Mouse (Mus musculus) erythroblast, embryonic 14.5 days (primary cell): ENCODE data around the gene Sgms1. TPM values are rescaled to one million over a fixed set of nuclear protein-coding genes. Genes with fewer than 3 reads are reported as not detected.

Experiments used
- H3K27me3 ChIP-seq: 2 replicates; pipeline ENCODE4 v1.6.1; 2012; ENCODE audit warnings: inconsistent platforms; ENCODE audit not compliant: control insufficient read depth
- H3K36me3 ChIP-seq: 2 replicates; pipeline ENCODE4 v1.6.1; 2012; ENCODE audit warnings: mild to moderate bottlenecking, inconsistent platforms; ENCODE audit not compliant: control insufficient read depth
- H3K4me1 ChIP-seq: 2 replicates; pipeline ENCODE4 v1.6.1; 2012; ENCODE audit warnings: inconsistent platforms; ENCODE audit not compliant: control insufficient read depth
- H3K4me3 ChIP-seq: replicated peaks from 2 replicates; pipeline ENCODE3; 2012; ENCODE audit warnings: moderate library complexity, mild to moderate bottlenecking, inconsistent platforms
- H3K9me3 ChIP-seq: 2 replicates; pipeline ENCODE4 v1.6.1; 2012; ENCODE audit warnings: low read length, inconsistent platforms, mixed read lengths; ENCODE audit not compliant: control insufficient read depth
- GATA1 ChIP-seq: IDR thresholded peaks from 2 replicates; pipeline ENCODE4 v1.6.1; 2012; ENCODE audit warnings: low read length, inconsistent platforms, mixed read lengths
- TAL1 ChIP-seq: IDR thresholded peaks from 3 replicates; pipeline ENCODE4 v1.6.1; 2012; ENCODE audit warnings: low read length, inconsistent platforms, mixed read lengths
- polyA plus RNA-seq: library from polyadenylated mRNA; stranded (reverse); fragments of >175 nt; gene quantifications from 2 replicates; pipeline ENCODE4 v1.2.3, GENCODE M21; 2012

The Sgms1 gene
- polyA plus RNA-seq, 1 experiment, result 0.28 TPM

DNA sequence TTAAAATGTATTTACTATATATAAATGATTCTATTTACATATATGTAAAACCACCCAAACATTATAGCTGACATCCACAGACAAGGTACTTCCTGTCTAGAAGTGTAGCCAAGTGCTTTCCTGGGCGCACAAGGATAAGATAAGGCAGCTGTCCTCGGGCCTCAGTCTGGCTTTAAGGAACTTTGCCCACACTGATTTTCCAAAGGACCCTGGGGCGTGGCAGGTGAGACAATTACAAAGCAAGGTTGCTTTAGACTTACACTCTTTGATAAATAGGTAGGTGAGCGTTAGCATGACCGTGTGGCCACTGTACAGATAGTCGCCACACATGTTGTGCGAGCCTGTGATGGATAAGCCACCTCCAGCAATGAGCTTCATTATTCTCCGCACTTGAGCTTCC lies 260.2 kb downstream of the Sgms1 start:
- Histone ChIP-seq H3K4me3 (no peak overlapping the region), H3K27me3 (no peaks in the 10 kb centered on the region), H3K4me1 (no peaks in the 10 kb centered on the region), H3K36me3 (peaks cover 94% of the 10 kb centered on the region), H3K9me3 (no peaks in the 10 kb centered on the region)
- TF ChIP-seq TAL1 (no peak), GATA1 (no peak)

GRCm38 (mm10) chr19:32127180-32127850 lies 262.2 kb downstream of the Sgms1 start:
- Histone ChIP-seq H3K9me3 (no peaks in the 10 kb centered on the region), H3K4me3 (no peak overlapping the region), H3K36me3 (peaks cover 91% of the 10 kb centered on the region), H3K27me3 (no peaks in the 10 kb centered on the region), H3K4me1 (no peaks in the 10 kb centered on the region)
- TF ChIP-seq GATA1 (no peak), TAL1 (no peak)

DNA sequence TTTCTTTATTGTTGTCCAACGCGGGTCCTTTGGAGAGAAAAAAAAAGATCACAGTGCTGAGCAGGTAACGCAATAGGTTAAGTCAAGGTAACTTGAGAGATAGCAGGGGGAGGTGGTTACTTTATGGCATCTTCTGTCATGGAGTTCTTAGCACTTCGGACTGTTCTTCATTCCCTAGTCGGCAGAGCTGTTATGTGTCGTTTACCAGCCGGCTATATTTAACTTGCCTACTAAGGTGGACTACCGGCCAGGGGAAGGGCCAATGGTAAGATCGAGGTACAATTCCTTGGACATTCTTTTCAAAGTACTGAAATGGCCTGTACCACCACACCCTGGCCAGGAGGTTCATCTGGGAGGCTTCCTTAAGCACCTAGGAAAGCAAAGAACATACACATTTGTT lies 265.4 kb downstream of the Sgms1 start:
- H3K4me3 ChIP-seq, result no peak overlapping the region
- no peaks in the 10 kb centered on the region for H3K4me1 ChIP-seq
- peaks cover 76% of the 10 kb centered on the region for H3K36me3 ChIP-seq
- no peak for TF ChIP-seq TAL1
- TF ChIP-seq GATA1, result no peak
- no peaks in the 10 kb centered on the region for H3K9me3 ChIP-seq
- H3K27me3 ChIP-seq, result no peaks in the 10 kb centered on the region

- TF ChIP-seq TAL1 (no peak), GATA1 (no peak)
- Histone ChIP-seq H3K36me3 (peaks cover 67% of the 10 kb centered on the region), H3K9me3 (no peaks in the 10 kb centered on the region), H3K27me3 (no peaks in the 10 kb centered on the region), H3K4me1 (no peaks in the 10 kb centered on the region), H3K4me3 (no peak overlapping the region)
Measured at GRCm38 (mm10) chr19:32123196-32123595, 266.3 kb downstream of the Sgms1 start.

- Histone ChIP-seq H3K27me3 (no peaks in the 10 kb centered on the region), H3K4me1 (no peaks in the 10 kb centered on the region), H3K9me3 (no peaks in the 10 kb centered on the region), H3K36me3 (peaks cover 44% of the 10 kb centered on the region), H3K4me3 (no peak overlapping the region)
- no peak for TF ChIP-seq GATA1
- no peak for TF ChIP-seq TAL1
Measured at GRCm38 (mm10) chr19:32120798-32121197, 268.7 kb downstream of the Sgms1 start.

DNA sequence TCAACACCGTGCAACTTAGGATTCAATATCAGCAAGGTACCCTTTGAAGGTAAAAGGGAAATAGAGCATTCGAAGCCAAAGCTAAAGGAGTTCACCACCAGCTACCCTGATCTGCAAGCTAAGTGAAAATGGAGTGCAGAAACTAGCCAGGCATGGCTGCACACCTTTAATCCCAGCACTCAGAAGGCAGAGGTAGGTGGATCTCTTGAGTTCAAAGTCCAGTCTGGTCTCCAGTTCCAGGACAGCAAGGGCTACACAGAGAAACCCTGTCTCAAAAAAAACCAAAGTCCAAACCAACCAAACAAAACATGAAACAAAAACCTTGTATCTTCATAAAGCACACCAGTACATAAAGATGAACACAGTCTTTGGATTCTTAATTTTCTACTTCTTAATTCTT lies 269.8 kb downstream of the Sgms1 start:
- TF ChIP-seq TAL1 (no peak), GATA1 (no peak)
- H3K4me1 ChIP-seq, result no peaks in the 10 kb centered on the region
- H3K4me3 ChIP-seq, result no peak overlapping the region
- H3K27me3 ChIP-seq, result no peaks in the 10 kb centered on the region
- H3K9me3 ChIP-seq, result no peaks in the 10 kb centered on the region
- H3K36me3 ChIP-seq, result peaks cover 32% of the 10 kb centered on the region

DNA sequence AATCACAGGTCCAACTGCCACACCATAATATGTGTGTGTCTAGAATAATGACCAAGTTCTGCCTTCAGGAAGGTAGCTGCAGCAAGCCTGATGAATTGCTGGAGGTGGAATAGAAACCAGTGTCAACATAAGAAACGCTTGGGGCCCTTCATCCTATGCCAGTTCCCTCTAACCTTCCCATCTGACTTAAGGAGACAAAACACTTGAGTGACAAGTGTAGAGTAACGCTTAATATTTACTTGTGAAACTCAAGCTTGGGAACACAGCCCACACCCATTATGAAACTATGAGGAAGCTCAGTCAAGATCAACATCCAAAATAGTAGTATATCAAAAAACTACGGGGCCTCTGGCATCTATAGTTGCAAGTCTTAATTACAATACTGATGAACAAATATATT lies 271.0 kb downstream of the Sgms1 start:
- Histone ChIP-seq H3K27me3 (no peaks in the 10 kb centered on the region), H3K36me3 (peaks cover 21% of the 10 kb centered on the region), H3K4me3 (no peak overlapping the region), H3K4me1 (no peaks in the 10 kb centered on the region), H3K9me3 (no peaks in the 10 kb centered on the region)
- no peak for TF ChIP-seq GATA1
- no peak for TF ChIP-seq TAL1

DNA sequence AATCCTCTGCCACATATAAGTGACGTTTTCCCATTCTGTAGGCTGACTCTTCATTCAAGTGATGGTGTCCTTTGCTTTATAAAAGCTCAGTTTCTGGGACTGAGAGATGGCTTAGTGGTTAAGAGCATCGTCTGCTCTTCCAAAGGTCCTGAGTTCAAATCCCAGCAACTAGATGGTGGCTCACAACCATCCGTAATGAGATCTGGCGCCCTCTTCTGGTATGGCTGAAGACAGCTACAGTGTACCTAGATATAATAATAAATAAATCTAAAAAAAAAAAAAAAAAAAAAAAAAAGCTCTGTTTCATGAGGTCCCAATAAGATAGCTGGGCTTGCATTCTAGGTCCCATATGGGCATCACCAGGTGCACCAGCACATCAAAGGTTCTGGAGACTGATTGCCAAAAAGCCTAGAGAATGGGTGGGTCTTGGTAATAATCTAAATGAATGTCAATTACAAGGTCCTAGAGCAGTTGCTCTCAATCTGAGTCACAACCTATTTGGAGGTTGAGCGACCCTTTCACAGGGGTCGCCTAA lies 272.0 kb downstream of the Sgms1 start:
- Histone ChIP-seq H3K36me3 (peaks cover 17% of the 10 kb centered on the region), H3K4me1 (no peaks in the 10 kb centered on the region), H3K4me3 (no peak overlapping the region), H3K27me3 (no peaks in the 10 kb centered on the region), H3K9me3 (no peaks in the 10 kb centered on the region)
- TF ChIP-seq TAL1, result no peak
- no peak for TF ChIP-seq GATA1

- Histone ChIP-seq H3K4me1 (peaks cover 7% of the 10 kb centered on the region), H3K27me3 (peaks cover 3% of the 10 kb centered on the region), H3K36me3 (no peaks in the 10 kb centered on the region), H3K4me3 (no peak overlapping the region), H3K9me3 (no peaks in the 10 kb centered on the region)
- TF ChIP-seq TAL1 (no peak), GATA1 (no peak)
Measured at GRCm38 (mm10) chr19:32111866-32112790, 277.4 kb downstream of the Sgms1 start.
